Mouse (Mus musculus): Measurements from ENCODE around the gene Gpc3. TPM values are rescaled to one million over a fixed set of nuclear protein-coding genes. Genes with fewer than 3 reads are reported as not detected.

Gene Gpc3
- polyA plus RNA-seq, 1 experiment, result 1.0 TPM

- no peaks in the 10 kb centered on the region for H3K27me3 ChIP-seq (ENCODE audit: control insufficient read depth, insufficient read depth, low read length)
- TF ChIP-seq CTCF (IDR thresholded peaks at IDR 0.05; ENCODE audit: control insufficient read depth, insufficient read depth, insufficient replicate concordance, low read depth, low read length), result no peak
- TF ChIP-seq POLR2A (IDR thresholded peaks at IDR 0.05; ENCODE audit: control insufficient read depth, low read depth, low read length), result no peak
- H3K27ac ChIP-seq (ENCODE audit: control insufficient read depth, insufficient read depth, low read depth, low read length), result no peak overlapping the region
- no peaks in the 10 kb centered on the region for H3K36me3 ChIP-seq (ENCODE audit: control insufficient read depth, insufficient read depth, low read length)
- no peaks in the 10 kb centered on the region for H3K4me1 ChIP-seq (ENCODE audit: control insufficient read depth, insufficient read depth, low read length)
- H3K4me3 ChIP-seq (ENCODE audit: control insufficient read depth, low read depth, low read length), result no peak overlapping the region
Observed at GRCm38 (mm10) chrX:52419850-52420249, 193.9 kb downstream of the Gpc3 start.

GRCm38 (mm10) chrX:52412936-52413335 is 200.8 kb downstream of the Gpc3 start:
- no peaks in the 10 kb centered on the region for H3K27me3 ChIP-seq (ENCODE audit: control insufficient read depth, insufficient read depth, low read length)
- TF ChIP-seq CTCF (IDR thresholded peaks at IDR 0.05; ENCODE audit: control insufficient read depth, insufficient read depth, insufficient replicate concordance, low read depth, low read length), result no peak
- TF ChIP-seq POLR2A (IDR thresholded peaks at IDR 0.05; ENCODE audit: control insufficient read depth, low read depth, low read length), result no peak
- H3K36me3 ChIP-seq (ENCODE audit: control insufficient read depth, insufficient read depth, low read length), result no peaks in the 10 kb centered on the region
- no peaks in the 10 kb centered on the region for H3K4me1 ChIP-seq (ENCODE audit: control insufficient read depth, insufficient read depth, low read length)
- H3K27ac ChIP-seq (ENCODE audit: control insufficient read depth, insufficient read depth, low read depth, low read length), result no peak overlapping the region
- no peak overlapping the region for H3K4me3 ChIP-seq (ENCODE audit: control insufficient read depth, low read depth, low read length)

- H3K36me3 ChIP-seq (ENCODE audit: control insufficient read depth, insufficient read depth, low read length), result no peaks in the 10 kb centered on the region
- no peaks in the 10 kb centered on the region for H3K27me3 ChIP-seq (ENCODE audit: control insufficient read depth, insufficient read depth, low read length)
- H3K4me3 ChIP-seq (ENCODE audit: control insufficient read depth, low read depth, low read length), result no peak overlapping the region
- H3K4me1 ChIP-seq (ENCODE audit: control insufficient read depth, insufficient read depth, low read length), result no peaks in the 10 kb centered on the region
- H3K27ac ChIP-seq (ENCODE audit: control insufficient read depth, insufficient read depth, low read depth, low read length), result no peak overlapping the region
- no peak for TF ChIP-seq POLR2A (IDR thresholded peaks at IDR 0.05; ENCODE audit: control insufficient read depth, low read depth, low read length)
- TF ChIP-seq CTCF (IDR thresholded peaks at IDR 0.05; ENCODE audit: control insufficient read depth, insufficient read depth, insufficient replicate concordance, low read depth, low read length), result no peak
Observed at GRCm38 (mm10) chrX:52401188-52401587, 212.6 kb downstream of the Gpc3 start.

- no peak overlapping the region for H3K27ac ChIP-seq (ENCODE audit: control insufficient read depth, insufficient read depth, low read depth, low read length)
Observed at GRCm38 (mm10) chrX:52375129-52375528, 238.6 kb downstream of the Gpc3 start.

GRCm38 (mm10) chrX:52374209-52374608 is 239.5 kb downstream of the Gpc3 start:
- Histone ChIP-seq H3K4me3 (ENCODE audit: control insufficient read depth, low read depth, low read length) (no peak overlapping the region), H3K36me3 (ENCODE audit: control insufficient read depth, insufficient read depth, low read length) (no peaks in the 10 kb centered on the region), H3K27me3 (ENCODE audit: control insufficient read depth, insufficient read depth, low read length) (no peaks in the 10 kb centered on the region), H3K27ac (ENCODE audit: control insufficient read depth, insufficient read depth, low read depth, low read length) (no peak overlapping the region), H3K4me1 (ENCODE audit: control insufficient read depth, insufficient read depth, low read length) (no peaks in the 10 kb centered on the region)
- no peak for TF ChIP-seq POLR2A (IDR thresholded peaks at IDR 0.05; ENCODE audit: control insufficient read depth, low read depth, low read length)
- TF ChIP-seq CTCF (IDR thresholded peaks at IDR 0.05; ENCODE audit: control insufficient read depth, insufficient read depth, insufficient replicate concordance, low read depth, low read length), result no peak

More at GRCm38 (mm10) chrX:52375129-52375528, 238.6 kb downstream of the Gpc3 start:
- H3K4me1 ChIP-seq (ENCODE audit: control insufficient read depth, insufficient read depth, low read length), result no peaks in the 10 kb centered on the region
- no peak overlapping the region for H3K4me3 ChIP-seq (ENCODE audit: control insufficient read depth, low read depth, low read length)
- TF ChIP-seq POLR2A (IDR thresholded peaks at IDR 0.05; ENCODE audit: control insufficient read depth, low read depth, low read length) (no peak), CTCF (IDR thresholded peaks at IDR 0.05; ENCODE audit: control insufficient read depth, insufficient read depth, insufficient replicate concordance, low read depth, low read length) (no peak)
- H3K27me3 ChIP-seq (ENCODE audit: control insufficient read depth, insufficient read depth, low read length), result no peaks in the 10 kb centered on the region
- no peaks in the 10 kb centered on the region for H3K36me3 ChIP-seq (ENCODE audit: control insufficient read depth, insufficient read depth, low read length)

GRCm38 (mm10) chrX:52372436-52372835 is 241.3 kb downstream of the Gpc3 start:
- Histone ChIP-seq H3K36me3 (ENCODE audit: control insufficient read depth, insufficient read depth, low read length) (no peaks in the 10 kb centered on the region), H3K27ac (ENCODE audit: control insufficient read depth, insufficient read depth, low read depth, low read length) (no peak overlapping the region), H3K4me3 (ENCODE audit: control insufficient read depth, low read depth, low read length) (no peak overlapping the region), H3K4me1 (ENCODE audit: control insufficient read depth, insufficient read depth, low read length) (no peaks in the 10 kb centered on the region), H3K27me3 (ENCODE audit: control insufficient read depth, insufficient read depth, low read length) (no peaks in the 10 kb centered on the region)
- no peak for TF ChIP-seq CTCF (IDR thresholded peaks at IDR 0.05; ENCODE audit: control insufficient read depth, insufficient read depth, insufficient replicate concordance, low read depth, low read length)
- no peak for TF ChIP-seq POLR2A (IDR thresholded peaks at IDR 0.05; ENCODE audit: control insufficient read depth, low read depth, low read length)

- no peak for TF ChIP-seq CTCF (IDR thresholded peaks at IDR 0.05; ENCODE audit: control insufficient read depth, insufficient read depth, insufficient replicate concordance, low read depth, low read length)
- TF ChIP-seq POLR2A (IDR thresholded peaks at IDR 0.05; ENCODE audit: control insufficient read depth, low read depth, low read length), result no peak
- Histone ChIP-seq H3K4me3 (ENCODE audit: control insufficient read depth, low read depth, low read length) (no peak overlapping the region), H3K4me1 (ENCODE audit: control insufficient read depth, insufficient read depth, low read length) (no peaks in the 10 kb centered on the region), H3K36me3 (ENCODE audit: control insufficient read depth, insufficient read depth, low read length) (no peaks in the 10 kb centered on the region), H3K27ac (ENCODE audit: control insufficient read depth, insufficient read depth, low read depth, low read length) (no peak overlapping the region), H3K27me3 (ENCODE audit: control insufficient read depth, insufficient read depth, low read length) (no peaks in the 10 kb centered on the region)
Observed at GRCm38 (mm10) chrX:52369938-52370758, 243.6 kb downstream of the Gpc3 start.

Measured in testis, adult 2 months (tissue).